Mouse (Mus musculus): ENCODE results near the gene Awat2.
"Not testable (repeated sequence)": the region's sequence is repeated elsewhere in the genome, so short reads cannot be mapped to it uniquely, and the experiment has no call there.

Awat2 gene

DNA sequence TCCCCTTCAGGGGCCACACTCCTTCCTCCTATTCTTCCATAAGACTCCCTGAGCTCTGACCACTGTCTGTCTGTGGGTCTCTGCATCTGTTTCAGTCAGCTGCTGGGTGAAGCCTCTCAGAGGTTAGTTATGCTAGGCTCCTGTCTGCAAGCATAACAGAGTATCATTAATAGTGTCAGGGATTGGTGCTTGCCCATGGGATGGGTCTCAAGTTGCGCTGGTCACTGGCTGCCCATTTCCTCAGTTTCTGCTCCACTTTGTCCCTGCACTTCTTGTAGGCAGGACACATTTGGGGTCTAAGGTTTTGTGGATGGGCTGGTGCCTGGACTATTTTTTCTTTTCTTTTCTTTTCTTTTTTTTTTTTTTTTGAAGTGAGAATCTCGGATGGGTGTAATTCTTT, at the start of gene Awat2:
Gene Awat2 (minus strand): TSS at position 101 of the 400 bp plus-strand sequence.
- not testable (repeated sequence) for DNase-seq (ENCODE audit: low spot score)

GRCm38 (mm10) chrX:100480317-100480716, 37.8 kb upstream of the Awat2 start:
- DNase-seq (ENCODE audit: low spot score), result peak; percentile 56

- no peak for DNase-seq (ENCODE audit: low spot score)
Observed at GRCm38 (mm10) chrX:100475569-100476223, 33.2 kb upstream of the Awat2 start.

GRCm38 (mm10) chrX:100471491-100471890, 29.0 kb upstream of the Awat2 start:
- no peak for DNase-seq (ENCODE audit: low spot score)

- DNase-seq (ENCODE audit: low spot score), result no peak
Observed at GRCm38 (mm10) chrX:100470126-100470525, 27.6 kb upstream of the Awat2 start.

DNA sequence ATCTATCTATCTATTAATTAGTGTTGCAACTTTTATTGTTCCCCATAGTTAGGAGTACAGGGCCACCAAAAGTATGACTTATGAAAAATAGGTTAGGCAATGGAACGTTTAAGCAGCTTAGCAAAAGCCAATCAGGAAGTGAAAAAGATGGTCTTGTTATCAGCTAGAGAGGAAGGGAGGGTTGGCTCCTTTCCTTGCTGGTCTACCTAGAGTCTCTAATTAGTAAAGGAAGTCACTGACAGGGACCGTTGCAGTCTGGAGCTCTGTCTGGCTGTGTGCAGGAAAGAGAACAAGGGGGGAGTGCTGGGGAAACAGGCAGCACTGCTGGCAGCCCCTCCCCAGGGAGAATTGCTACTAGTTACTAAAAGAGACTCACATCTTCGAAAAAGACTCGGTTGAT, 25.5 kb upstream of the Awat2 start:
- DNase-seq (ENCODE audit: low spot score), result no peak

- DNase-seq (ENCODE audit: low spot score), result no peak
Observed at GRCm38 (mm10) chrX:100443532-100443931, 1.0 kb upstream of the Awat2 start.

- DNase-seq (ENCODE audit: low spot score), result no peak
Observed at GRCm38 (mm10) chrX:100432311-100432710, 10.2 kb downstream of the Awat2 start.

DNA sequence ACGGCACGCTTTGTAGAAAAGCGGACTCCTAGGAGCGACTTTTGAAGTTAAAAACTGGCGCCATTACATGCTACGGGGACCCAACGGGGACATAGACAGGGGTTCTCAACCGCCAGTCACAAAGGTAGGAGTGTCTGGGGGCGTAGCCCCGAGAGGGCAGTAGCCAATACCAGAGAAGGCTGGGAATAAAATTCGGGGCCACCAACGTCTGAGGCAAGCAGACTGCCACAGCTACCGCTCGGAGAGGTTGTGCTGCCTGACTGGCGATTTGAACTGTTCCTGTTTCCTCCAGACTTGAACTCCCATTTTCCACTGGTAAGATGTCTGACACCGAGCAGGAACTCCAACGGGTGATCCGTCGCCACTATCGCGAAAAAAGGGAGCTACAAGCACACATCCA, 13.8 kb downstream of the Awat2 start, which contains the start of gene Otud6a:
Gene Otud6a (plus strand): TSS at position 321 of the 400 bp plus-strand sequence.
- no peak for DNase-seq (ENCODE audit: low spot score)

DNA sequence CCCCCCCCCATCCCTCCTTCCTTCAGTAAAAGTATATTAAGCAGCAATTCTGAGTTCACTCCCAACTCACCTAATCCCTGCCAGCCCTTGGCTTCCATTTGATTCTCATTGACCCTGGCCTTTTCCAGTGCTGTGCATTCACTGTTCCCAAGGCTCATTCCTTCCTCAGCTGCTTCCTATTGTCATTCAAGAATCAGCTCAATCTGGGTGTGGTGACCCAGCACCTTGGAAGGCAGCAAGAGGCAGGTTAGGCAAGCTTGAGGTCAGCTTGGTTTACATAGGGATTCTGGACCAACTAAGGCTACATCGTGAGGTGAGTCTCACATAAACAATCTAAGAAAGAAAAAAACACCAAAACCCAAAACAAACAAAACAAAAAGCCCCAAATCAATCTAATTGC, 33.3 kb downstream of the Awat2 start:
- no peak for DNase-seq (ENCODE audit: low spot score)

DNA sequence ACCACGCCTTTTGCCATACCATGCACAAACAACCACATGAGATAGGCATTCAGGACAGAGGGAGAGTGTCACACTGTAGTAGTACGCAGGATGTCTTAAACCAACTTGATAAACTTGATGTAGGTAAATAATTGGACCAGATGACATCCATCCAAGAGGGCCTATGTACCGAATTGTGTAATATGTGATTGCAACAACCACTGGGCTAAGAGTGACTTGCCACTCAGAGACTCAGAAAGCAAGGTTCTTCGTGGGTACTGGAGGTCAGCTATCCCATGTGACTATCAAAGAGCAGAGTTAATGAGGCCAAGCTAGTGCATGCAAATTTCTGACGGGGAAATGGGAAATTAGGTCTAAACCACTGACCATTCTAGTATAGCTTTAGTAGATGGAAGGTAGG, 40.9 kb downstream of the Awat2 start:
- DNase-seq (ENCODE audit: low spot score), result no peak

GRCm38 (mm10) chrX:100400900-100401299, 41.6 kb downstream of the Awat2 start:
- DNase-seq (ENCODE audit: low spot score), result no peak

DNA sequence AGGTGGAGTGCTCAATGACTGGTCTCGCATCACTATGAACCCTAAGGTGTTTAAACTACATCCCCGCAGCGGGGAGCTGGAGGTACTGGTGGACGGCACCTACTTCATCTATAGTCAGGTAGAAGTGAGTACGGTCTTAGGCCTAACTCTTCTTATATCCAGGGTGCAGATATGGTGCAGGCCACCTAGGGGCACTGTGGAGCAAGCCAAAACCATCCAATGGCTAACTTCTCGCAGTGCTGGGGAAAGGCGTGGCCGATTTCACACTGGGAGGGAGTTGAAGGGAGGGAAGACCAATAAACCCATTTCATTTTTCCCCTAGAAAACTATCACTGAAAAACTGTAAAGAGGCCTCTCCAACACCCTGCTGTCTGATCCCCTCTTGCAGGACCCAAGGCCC, 47.5 kb downstream of the Awat2 start:
- DNase-seq (ENCODE audit: low spot score), result no peak

DNA sequence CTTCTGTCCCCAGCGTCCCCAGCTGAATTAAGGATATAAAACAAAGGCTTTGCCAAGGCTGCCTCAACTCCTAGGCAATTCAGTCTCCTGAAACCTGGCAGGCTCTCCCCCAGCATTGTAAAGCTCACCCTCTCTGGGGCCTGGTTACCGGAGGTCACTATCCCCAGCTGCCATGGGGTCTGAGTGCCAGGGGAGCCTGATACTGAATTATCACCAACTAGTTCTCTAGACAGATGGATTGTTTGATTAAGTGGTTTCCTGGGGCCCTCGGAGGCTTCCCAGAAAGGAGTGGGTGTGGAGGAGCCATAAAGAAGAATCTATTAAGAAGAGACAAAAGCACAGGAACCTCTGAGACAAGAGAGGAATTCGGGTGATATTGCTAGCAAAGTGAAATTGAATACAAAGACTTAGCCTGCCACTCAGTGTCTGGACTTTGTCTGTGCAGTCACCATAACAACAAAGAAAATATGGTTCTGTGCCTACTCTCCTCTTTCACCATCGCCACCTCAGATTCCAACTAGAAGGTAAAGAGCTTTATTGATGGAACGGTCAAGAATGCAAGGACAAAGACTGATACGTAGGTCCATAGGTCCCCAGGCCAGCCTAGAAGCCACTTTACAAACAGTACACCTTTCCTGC, 48.2 kb downstream of the Awat2 start:
- no peak for DNase-seq (ENCODE audit: low spot score)

DNA sequence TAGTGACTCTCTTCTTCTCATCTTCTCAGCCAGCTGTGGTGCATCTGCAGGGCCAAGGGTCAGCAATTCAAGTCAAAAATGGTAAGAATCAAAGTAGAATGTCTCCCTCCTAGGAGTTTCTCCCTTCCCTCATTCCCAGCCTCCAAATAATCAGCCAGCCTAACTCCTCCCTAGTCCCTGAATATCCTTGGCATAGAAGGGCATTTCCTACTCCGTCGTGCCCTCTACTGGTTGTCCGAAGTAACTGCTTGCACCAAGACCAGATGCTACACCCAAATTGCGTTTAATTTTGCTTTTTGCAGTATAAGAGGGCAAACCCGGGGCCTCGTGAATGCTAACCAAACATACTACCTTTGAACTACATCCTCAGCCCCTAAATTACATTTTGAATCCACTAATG, 50.2 kb downstream of the Awat2 start:
- peak; percentile 3 for DNase-seq (ENCODE audit: low spot score)

GRCm38 (mm10) chrX:100389887-100390286, 52.6 kb downstream of the Awat2 start:
- no peak for DNase-seq (ENCODE audit: low spot score)

- DNase-seq (ENCODE audit: low spot score), result no peak
Observed at GRCm38 (mm10) chrX:100356974-100357373, 85.5 kb downstream of the Awat2 start.
